30 mouse cellular contexts compared by ENCODE assay signal in the genomic region with DNA sequence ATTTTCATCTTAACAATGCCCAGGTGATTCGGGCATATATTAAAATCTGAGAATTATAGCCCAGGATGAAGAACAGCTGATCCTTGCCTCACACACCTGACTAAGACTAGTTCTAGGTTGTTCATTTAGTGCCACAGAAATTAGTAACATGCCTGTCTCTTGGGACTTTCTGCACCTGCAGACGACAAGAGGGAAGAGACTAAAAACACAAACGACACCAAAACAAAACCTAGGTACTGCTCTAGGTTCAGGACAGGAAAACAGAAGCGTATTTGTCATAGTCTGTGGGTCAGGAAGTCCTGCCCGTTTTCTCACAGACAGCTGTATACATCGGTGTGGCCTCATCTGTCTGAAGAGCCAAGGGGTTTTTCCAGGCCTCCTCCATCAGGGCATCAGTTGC. TPM values are rescaled to one million over a fixed set of nuclear protein-coding genes. Genes with fewer than 3 reads are reported as not detected.
DNase-seq lines count a peak whose midpoint lies in the region; ATAC-seq lines count a peak whose summit lies in the region.
"Had no signal": no experiment of that assay in that cellular context is flagged by ENCODE, and none has a peak within 500 bp of the region (broad histone marks: within the 10 kb centered on the region; RNA-seq: fewer than 3 reads in every experiment).

No protein-coding gene starts in this region.

- ATAC-seq in activated CD4-positive, CD25-positive, alpha-beta regulatory T cell, adult 4 months: peak; percentile 23
- no peak for ATAC-seq in kidney, embryonic 14.5 days (ENCODE audit: low FRiP score, low TSS enrichment)
- ATAC-seq: forebrain, embryonic 13.5 days; forebrain, embryonic 16.5 days; intestine, embryonic 16.5 days; Patski had no signal

- intact Hi-C loops in heart, postnatal 25 days (cut with DNase I): no loop called here

- DNase-seq in heart, adult 11 months: peak; percentile 16
- no peak for DNase-seq in heart, postnatal 25 days (ENCODE audit: low spot score)
- DNase-seq in splenic B cell, adult 2 months (ENCODE audit: low read depth, low spot score): peak; percentile 16
- DNase-seq in adrenal gland, adult (ENCODE audit: inconsistent age in 2 of 2, low spot score in 1 of 2): no peak
- DNase-seq: adrenal gland, adult 8-10 months; adrenal gland, postnatal 25 days; B cell, adult 2 months; cerebellum, adult 11-12 months; cerebellum, adult 8-10 months; cerebellum, postnatal 10 days; cerebellum, postnatal 36 days; embryo, embryonic 11 days; gastrocnemius, postnatal 25 days; heart, adult 2 months; heart, postnatal 14 days; kidney, adult 18-20 months had no signal

- WGBS in kidney, embryonic 14.5 days: 81% methylated on average over 6 of the region's 6 CpGs

- H3K4me1 ChIP-seq in kidney, embryonic 14.5 days (ENCODE audit: control insufficient read depth, insufficient read depth, low read length): no peaks in the 10 kb centered on the region
- H3K4me1 ChIP-seq: embryonic facial prominence, embryonic 13.5 days; forebrain, embryonic 13.5 days; heart, embryonic 10.5 days; heart, embryonic 13.5 days; hindbrain, embryonic 12.5 days; hindbrain, embryonic 15.5 days had no signal

- no peak overlapping the region for H3K27ac ChIP-seq in kidney, embryonic 14.5 days (ENCODE audit: low read depth, low read length)
- H3K27ac ChIP-seq: embryonic facial prominence, embryonic 10.5 days; embryonic facial prominence, embryonic 13.5 days; forebrain, embryonic 13.5 days; heart, adult 2 months; heart, embryonic 10.5 days; heart, embryonic 13.5 days; hindbrain, embryonic 12.5 days; hindbrain, embryonic 15.5 days had no signal

- H3K27me3 ChIP-seq in splenic B cell, adult 2 months (ENCODE audit: control insufficient read depth, insufficient read depth, low read length, poor library complexity, severe bottlenecking): no peaks in the 10 kb centered on the region
- no peaks in the 10 kb centered on the region for H3K27me3 ChIP-seq in kidney, embryonic 14.5 days (ENCODE audit: control insufficient read depth, insufficient read depth, low read length)
- H3K27me3 ChIP-seq: embryonic facial prominence, embryonic 13.5 days; forebrain, embryonic 13.5 days; heart, embryonic 13.5 days; hindbrain, embryonic 12.5 days; hindbrain, embryonic 15.5 days; Patski had no signal

- no peak overlapping the region for H3K9ac ChIP-seq in kidney, embryonic 14.5 days (ENCODE audit: low read depth, low read length)
- H3K9ac ChIP-seq: embryonic facial prominence, embryonic 13.5 days; forebrain, embryonic 13.5 days; heart, embryonic 13.5 days; hindbrain, embryonic 12.5 days; hindbrain, embryonic 15.5 days had no signal

- no peak overlapping the region for H3K4me3 ChIP-seq in kidney, embryonic 14.5 days (ENCODE audit: low read length)
- H3K4me3 ChIP-seq: embryonic facial prominence, embryonic 10.5 days; embryonic facial prominence, embryonic 13.5 days; erythroblast, embryonic 14.5 days; forebrain, embryonic 13.5 days; heart, adult 2 months; heart, embryonic 10.5 days; heart, embryonic 13.5 days; hindbrain, embryonic 12.5 days; hindbrain, embryonic 15.5 days had no signal

- no peak overlapping the region for H3K4me2 ChIP-seq in kidney, embryonic 14.5 days (replicated peaks; ENCODE audit: low read depth, low read length)
- H3K4me2 ChIP-seq: embryonic facial prominence, embryonic 13.5 days; forebrain, embryonic 13.5 days; heart, embryonic 13.5 days; hindbrain, embryonic 12.5 days; hindbrain, embryonic 15.5 days had no signal

- H3K9me3 ChIP-seq in kidney, embryonic 14.5 days (ENCODE audit: control insufficient read depth, low read length): no peaks in the 10 kb centered on the region
- H3K9me3 ChIP-seq: embryonic facial prominence, embryonic 10.5 days; embryonic facial prominence, embryonic 13.5 days; forebrain, embryonic 13.5 days; G1E; heart, embryonic 10.5 days; heart, embryonic 13.5 days; hindbrain, embryonic 12.5 days; hindbrain, embryonic 15.5 days had no signal

- H3K36me3 ChIP-seq in splenic B cell, adult 2 months (ENCODE audit: control insufficient read depth, insufficient read depth, low read length, poor library complexity, severe bottlenecking): no peaks in the 10 kb centered on the region
- H3K36me3 ChIP-seq in kidney, embryonic 14.5 days (ENCODE audit: control insufficient read depth, insufficient read depth, low read length): no peaks in the 10 kb centered on the region
- H3K36me3 ChIP-seq: embryonic facial prominence, embryonic 10.5 days; embryonic facial prominence, embryonic 13.5 days; G1E; heart, embryonic 10.5 days; heart, embryonic 13.5 days; hindbrain, embryonic 12.5 days; hindbrain, embryonic 15.5 days had no signal

RNA-seq across cellular contexts. Expression of gene Fancc, which starts 51.7 kb away (rescaled TPM):
- 1 to 10 TPM; 3.4 to 4.4 TPM for total RNA-seq in heart, postnatal 25 days (2021)
- 10 to 100 TPM; 15.3 to 15.7 TPM for polyA plus RNA-seq in activated CD4-positive, CD25-positive, alpha-beta regulatory T cell, adult 4 months (2017; shearing (Covaris generic))
- 18.3 and 24.5 TPM in 2 replicates for polyA plus RNA-seq in kidney, embryonic 14.5 days (2014; fragmentation: Nextera tagmentation; extraction: Ambion mirVana)

Comparison
In these comparisons a context has a peak if more than half of its experiments do, and no peak if none do; other contexts are left out.
1. DNase-seq: peak in heart, adult 11 months (single experiment) and splenic B cell, adult 2 months (single experiment); none in heart, postnatal 25 days (single experiment) and adrenal gland, adult (0 of 2).